Mouse (Mus musculus) cerebellum, adult 2 months (tissue): ENCODE data around the gene Zfp941.

ENCODE experiments used
- CTCF ChIP-seq: fragments of 200-500 bp; IDR thresholded peaks from 2 replicates; pipeline ENCODE4 v1.5.1; 2011; ENCODE audit warnings: low read depth, mild to moderate bottlenecking, control low read depth, low read length, moderate library complexity, borderline replicate concordance; ENCODE audit not compliant: insufficient read depth
- POLR2A ChIP-seq: fragments of 200-500 bp; IDR thresholded peaks from 2 replicates; pipeline ENCODE4 v1.6.1; 2011; ENCODE audit warnings: low read length, control low read depth, borderline replicate concordance; ENCODE audit not compliant: insufficient read depth

- TF ChIP-seq CTCF (no peak), POLR2A (no peak)
These were observed 1.8 kb downstream of the Zfp941 start for GRCm38 (mm10) chr7:140820173-140820572.
